Mouse (Mus musculus) small intestine, adult 2 months (tissue): ENCODE measurements around the gene Lbh. TPM values are rescaled to one million over a fixed set of nuclear protein-coding genes. Genes with fewer than 3 reads are reported as not detected.

Experiments
- H3K27ac ChIP-seq: fragments of 200-500 bp; 2 replicates; pipeline ENCODE4 v1.5.1; 2012; ENCODE audit warnings: low read depth, low read length, control low read depth, inconsistent platforms; ENCODE audit not compliant: insufficient read depth
- H3K27me3 ChIP-seq: fragments of 200-500 bp; 2 replicates; pipeline ENCODE4 v1.6.1; 2012; ENCODE audit warnings: mild to moderate bottlenecking, moderate library complexity, low read length, inconsistent platforms; ENCODE audit not compliant: control insufficient read depth, insufficient read depth
- H3K36me3 ChIP-seq: fragments of 200-500 bp; 2 replicates; pipeline ENCODE4 v1.6.1; 2012; ENCODE audit warnings: mild to moderate bottlenecking, low read length, control low read depth, inconsistent platforms; ENCODE audit not compliant: control insufficient read depth, insufficient read depth
- H3K4me1 ChIP-seq: fragments of 200-500 bp; 2 replicates; pipeline ENCODE4 v1.6.1; 2012; ENCODE audit warnings: low read length, inconsistent platforms, mixed read lengths; ENCODE audit not compliant: control insufficient read depth, insufficient read depth, insufficient read length
- H3K4me3 ChIP-seq: fragments of 200-500 bp; 2 replicates; pipeline ENCODE4 v1.5.1; 2012; ENCODE audit warnings: low read depth, mild to moderate bottlenecking, control low read depth, inconsistent platforms, low read length, moderate library complexity
- CTCF ChIP-seq: fragments of 200-500 bp; IDR thresholded peaks from 2 replicates; pipeline ENCODE4 v1.5.1; 2012; ENCODE audit warnings: low read depth, mild to moderate bottlenecking, control low read depth, inconsistent platforms, low read length, moderate library complexity, mixed read lengths; ENCODE audit not compliant: insufficient replicate concordance, insufficient read length; ENCODE audit errors: extremely low read depth
- POLR2A ChIP-seq: fragments of 200-500 bp; IDR thresholded peaks from 2 replicates; pipeline ENCODE4 v1.6.1; 2012; ENCODE audit warnings: low read depth, mild to moderate bottlenecking, control low read depth, inconsistent platforms, low read length, moderate library complexity
- WGBS: fragments of 180-500 bp; shearing (Covaris S2); methylation state at CpG from one replicate; pipeline ENCODE4 v1.1.7; 2018; 5-methylcytosine and 5-hydroxymethylcytosine counted together
- polyA plus RNA-seq: library from polyadenylated mRNA; depleted of rRNA; stranded (reverse); fragments of >200 nt; gene quantifications from 2 replicates; pipeline ENCODE4 v1.2.3, GENCODE M21; 2012; rRNA removed

The Lbh gene
- 41.9 and 49.3 TPM in 2 replicates for polyA plus RNA-seq

DNA sequence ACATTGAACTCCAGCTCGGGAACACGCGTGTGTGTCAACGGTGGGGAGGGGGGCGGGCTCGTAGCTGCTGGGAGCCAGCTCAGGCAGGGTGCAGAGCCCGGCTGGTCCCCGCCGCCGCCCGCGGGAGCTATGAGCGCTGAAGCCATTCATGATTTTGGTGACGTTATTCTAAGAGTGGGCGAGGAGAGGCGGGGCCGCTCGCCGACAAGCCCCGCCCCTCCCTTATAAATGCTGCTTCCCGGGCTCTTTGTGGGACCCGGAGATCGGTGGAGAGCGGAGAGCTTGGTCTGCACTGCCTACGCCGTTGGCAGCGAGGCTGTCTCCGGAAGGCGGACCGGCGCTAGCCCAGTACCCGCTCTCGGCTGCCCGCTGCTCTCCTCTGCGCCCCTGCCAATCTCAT, at the start of gene Lbh:
TSS of gene Lbh (plus strand) at position 253 of the 400 bp plus-strand sequence.
- H3K4me3 ChIP-seq = peak within 1 kb of the TSS; percentile 92
- peaks cover 5% of the 10 kb centered on the region; the same call in 1 of the 2 replicates for H3K27me3 ChIP-seq
- under 1% methylated on average over 35 of the region's 35 CpGs for WGBS
- TF ChIP-seq POLR2A (peak; percentile 97), CTCF (no peak)
- H3K4me1 ChIP-seq = peaks cover 5% of the 10 kb centered on the region
- H3K36me3 ChIP-seq = peaks cover 9% of the 10 kb centered on the region; the same call in 1 of the 2 replicates
- peak within 1 kb of the TSS; percentile 91 for H3K27ac ChIP-seq

DNA sequence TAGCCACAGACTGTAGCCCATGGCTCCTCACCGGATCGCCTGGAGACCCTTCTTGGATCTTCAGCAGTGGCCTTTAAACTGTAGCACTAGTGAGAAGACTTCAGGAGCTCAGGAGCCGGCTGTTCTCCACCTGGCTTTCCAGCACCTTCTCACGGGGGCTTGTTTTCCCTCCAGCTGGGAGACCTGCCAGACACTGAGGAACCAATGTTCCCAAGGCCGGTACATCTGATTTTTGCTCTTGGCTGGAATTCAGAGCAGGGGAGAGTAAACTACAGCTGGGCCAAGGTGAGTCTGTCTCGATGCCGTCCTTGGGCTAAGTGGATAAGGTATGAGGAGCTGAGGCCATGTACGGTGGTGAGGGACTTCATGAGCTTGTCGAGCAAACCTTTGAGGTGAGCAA, 39.1 kb upstream of the Lbh start:
- H3K4me3 ChIP-seq = no peak overlapping the region
- H3K27me3 ChIP-seq = no peaks in the 10 kb centered on the region
- no peak overlapping the region for H3K27ac ChIP-seq
- 79% methylated on average over 9 of the region's 9 CpGs for WGBS
- H3K4me1 ChIP-seq = no peaks in the 10 kb centered on the region
- TF ChIP-seq POLR2A (no peak), CTCF (no peak)
- no peaks in the 10 kb centered on the region for H3K36me3 ChIP-seq

DNA sequence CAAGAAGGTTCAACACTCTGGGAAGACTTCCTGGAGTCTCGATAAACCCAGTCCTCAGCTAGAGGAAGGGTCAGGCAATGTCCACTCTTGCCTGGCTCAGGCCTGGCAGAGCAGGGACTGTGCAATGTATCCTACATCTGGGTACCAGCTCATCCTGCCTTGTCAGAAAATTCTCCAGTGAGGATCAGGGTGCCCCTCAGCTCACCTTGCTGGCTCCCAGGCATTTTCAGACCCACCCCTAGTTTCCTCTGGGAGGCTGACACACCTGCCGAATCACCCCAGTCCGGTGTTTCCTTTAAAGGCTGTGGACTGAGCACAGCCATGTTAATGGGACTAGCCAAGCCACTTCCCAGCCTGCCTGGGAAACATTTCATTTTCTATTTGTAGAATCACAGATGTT, 37.9 kb upstream of the Lbh start:
- no peak for TF ChIP-seq CTCF
- TF ChIP-seq POLR2A = no peak
- H3K4me3 ChIP-seq = no peak overlapping the region
- H3K36me3 ChIP-seq = no peaks in the 10 kb centered on the region
- H3K4me1 ChIP-seq = no peaks in the 10 kb centered on the region
- no peaks in the 10 kb centered on the region for H3K27me3 ChIP-seq
- 53% methylated on average over 3 of the region's 3 CpGs for WGBS
- H3K27ac ChIP-seq = no peak overlapping the region

DNA sequence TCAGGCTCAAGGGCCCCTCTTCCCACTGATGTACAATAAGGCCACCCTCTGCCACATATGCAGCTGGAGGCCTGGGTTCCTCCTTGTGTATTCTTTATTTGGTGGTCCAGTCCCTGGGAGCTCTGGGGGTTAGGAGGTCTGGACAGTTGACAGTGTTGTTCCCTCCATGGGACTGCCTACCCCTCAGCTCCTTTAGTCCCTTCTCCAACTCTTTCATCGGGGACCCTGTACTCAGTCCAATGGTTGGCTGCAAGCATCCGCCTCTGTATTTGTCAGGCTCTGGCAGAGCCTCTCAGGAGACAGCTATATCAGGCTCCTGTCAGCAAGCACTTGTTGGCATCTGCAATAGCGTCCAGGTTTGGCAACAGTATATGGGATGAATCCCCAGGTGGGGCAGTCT, 37.1 kb upstream of the Lbh start:
- no peaks in the 10 kb centered on the region for H3K27me3 ChIP-seq
- no peak overlapping the region for H3K4me3 ChIP-seq
- WGBS = 79% methylated on average over 3 of the region's 3 CpGs
- TF ChIP-seq CTCF = no peak
- no peak for TF ChIP-seq POLR2A
- H3K4me1 ChIP-seq = no peaks in the 10 kb centered on the region
- no peaks in the 10 kb centered on the region for H3K36me3 ChIP-seq
- no peak overlapping the region for H3K27ac ChIP-seq

DNA sequence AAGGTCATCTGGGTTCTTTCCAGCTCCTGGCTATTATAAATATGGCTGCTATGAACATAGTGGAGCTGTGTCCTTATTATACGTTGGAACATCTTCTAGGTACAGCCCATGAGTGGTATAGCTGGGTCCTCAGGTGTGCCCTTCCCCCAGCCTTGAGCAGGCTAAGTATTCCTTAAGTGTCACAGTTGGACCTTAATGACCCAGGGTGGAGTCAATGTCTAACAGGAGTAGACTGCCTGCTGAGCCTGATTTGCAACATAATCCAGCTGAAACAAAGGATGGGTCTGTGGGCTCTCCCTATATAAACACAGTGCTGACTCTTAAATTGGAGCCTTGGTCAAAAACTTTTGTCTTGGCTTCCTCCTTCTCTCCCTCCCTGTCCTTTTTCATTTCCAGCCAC, 36.3 kb upstream of the Lbh start:
- TF ChIP-seq CTCF (no peak), POLR2A (no peak)
- H3K36me3 ChIP-seq = no peaks in the 10 kb centered on the region
- WGBS = 69% methylated on average over 1 of the region's 1 CpGs
- no peak overlapping the region for H3K27ac ChIP-seq
- H3K4me3 ChIP-seq = no peak overlapping the region
- H3K4me1 ChIP-seq = no peaks in the 10 kb centered on the region
- H3K27me3 ChIP-seq = no peaks in the 10 kb centered on the region

DNA sequence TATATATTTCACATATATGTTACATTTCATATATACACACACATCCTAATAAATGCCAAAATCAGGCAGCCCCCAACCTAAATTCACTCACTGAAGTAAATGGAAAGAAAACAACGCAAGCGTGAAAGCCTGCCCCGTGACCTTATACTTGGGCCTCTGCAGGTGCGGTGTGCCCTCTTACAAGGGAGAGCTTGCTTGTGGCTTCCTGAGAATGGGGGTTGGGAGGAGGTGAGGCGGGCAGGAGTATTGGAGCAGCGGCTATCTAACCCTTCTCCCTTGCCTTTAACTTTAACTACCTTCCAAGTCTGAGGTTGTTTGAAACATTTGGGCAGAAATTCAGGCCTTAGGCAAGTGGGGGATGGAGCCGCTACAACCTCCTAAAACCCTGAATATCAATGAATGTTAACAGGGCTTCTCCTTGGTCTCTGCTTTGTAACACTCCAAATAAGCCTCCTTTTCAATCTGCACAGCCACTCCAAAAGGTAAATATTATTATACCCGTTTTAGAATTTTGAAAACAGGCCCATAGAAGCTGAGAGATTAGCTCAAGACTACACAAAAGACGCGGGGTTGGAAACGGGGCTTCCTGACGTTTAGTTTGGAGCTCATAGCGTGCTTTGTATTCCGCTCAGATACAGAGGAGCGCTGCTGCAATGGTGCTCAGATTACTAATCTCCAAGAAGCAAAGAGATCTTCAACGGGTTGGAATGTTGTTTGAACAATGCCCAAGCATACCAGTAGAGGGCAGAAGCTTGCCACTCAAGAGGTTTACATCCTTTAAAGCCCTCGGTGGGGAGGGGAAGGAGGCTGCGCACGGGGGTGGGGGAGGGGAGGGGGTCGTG, 28.3 kb upstream of the Lbh start:
- no peaks in the 10 kb centered on the region for H3K27me3 ChIP-seq
- no peak overlapping the region for H3K4me3 ChIP-seq
- H3K4me1 ChIP-seq = no peaks in the 10 kb centered on the region
- 35% methylated on average over 20 of the region's 20 CpGs for WGBS
- no peak overlapping the region for H3K27ac ChIP-seq
- no peak for TF ChIP-seq POLR2A
- TF ChIP-seq CTCF = peak; percentile 70; the same call in 1 of the 2 replicates
- no peaks in the 10 kb centered on the region for H3K36me3 ChIP-seq

DNA sequence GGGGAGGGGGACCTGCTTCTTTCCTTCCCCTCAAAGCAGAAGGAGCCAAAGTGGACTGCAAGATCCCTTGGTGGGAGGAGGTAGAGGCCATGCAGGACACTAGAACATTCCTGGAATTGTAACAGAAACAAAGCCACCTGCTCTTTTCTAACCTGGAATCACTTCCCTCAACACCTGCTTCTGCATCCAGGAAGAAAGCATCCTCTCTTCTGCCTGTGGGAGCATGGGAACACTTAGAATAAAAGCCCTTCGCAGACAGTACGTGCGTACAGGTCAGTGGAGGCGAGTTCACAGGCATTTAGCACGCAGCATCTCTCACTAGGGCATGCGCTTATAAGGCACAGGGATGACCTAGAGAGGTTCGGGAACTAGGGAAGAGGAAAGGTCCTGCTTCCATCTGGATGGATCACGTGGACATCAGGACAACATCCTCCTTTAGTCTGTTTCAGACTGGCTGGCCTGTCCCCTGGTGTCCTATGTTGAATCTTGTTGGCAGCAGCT, 27.7 kb upstream of the Lbh start:
- no peaks in the 10 kb centered on the region for H3K27me3 ChIP-seq
- H3K27ac ChIP-seq = no peak overlapping the region
- H3K36me3 ChIP-seq = no peaks in the 10 kb centered on the region
- WGBS = 73% methylated on average over 8 of the region's 8 CpGs
- H3K4me1 ChIP-seq = no peaks in the 10 kb centered on the region
- TF ChIP-seq CTCF (no peak), POLR2A (no peak)
- H3K4me3 ChIP-seq = no peak overlapping the region

DNA sequence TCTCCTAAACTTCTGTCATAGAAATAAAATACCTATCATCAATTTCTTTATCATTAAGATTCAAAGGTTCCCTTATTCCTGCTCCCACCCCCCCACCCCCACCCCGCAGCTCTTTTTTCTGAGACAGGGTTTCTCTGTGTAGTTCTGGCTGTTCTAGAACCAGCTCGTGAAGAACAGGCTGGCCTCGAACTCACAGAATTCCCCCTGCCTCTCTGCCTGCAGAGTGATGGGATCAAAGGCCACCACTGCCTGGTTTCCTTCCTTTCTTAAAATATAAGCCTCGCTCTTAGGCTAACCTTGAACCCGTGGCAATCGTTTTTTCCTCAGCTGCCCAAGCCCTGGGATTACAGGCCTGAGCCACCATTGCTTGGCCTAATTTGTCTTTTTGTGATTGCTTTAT, 26.5 kb upstream of the Lbh start:
- H3K4me1 ChIP-seq = no peaks in the 10 kb centered on the region
- no peak overlapping the region for H3K4me3 ChIP-seq
- H3K27me3 ChIP-seq = no peaks in the 10 kb centered on the region
- no peak overlapping the region for H3K27ac ChIP-seq
- 88% methylated on average over 6 of the region's 6 CpGs for WGBS
- TF ChIP-seq CTCF (no peak), POLR2A (no peak)
- no peaks in the 10 kb centered on the region for H3K36me3 ChIP-seq
